Mouse (Mus musculus) heart, adult 2 months (tissue): Measurements from ENCODE around the gene Ift81.

Source experiments
- CTCF ChIP-seq: fragments of 200-600 bp; IDR thresholded peaks from 2 replicates; pipeline ENCODE4 v1.8.1; 2022; ENCODE audit warnings: antibody characterized with exemption, mild to moderate bottlenecking, moderate library complexity
- EP300 ChIP-seq: fragments of 200-500 bp; IDR thresholded peaks from 2 replicates; pipeline ENCODE4 v1.6.1; 2011; ENCODE audit warnings: low read depth, low read length, control low read depth; ENCODE audit not compliant: insufficient read depth
- POLR2A ChIP-seq: fragments of 200-500 bp; IDR thresholded peaks from 2 replicates; pipeline ENCODE4 v1.6.1; 2011; ENCODE audit warnings: mild to moderate bottlenecking, low read depth, low read length, control low read depth; ENCODE audit not compliant: insufficient read depth

- TF ChIP-seq POLR2A (no peak), CTCF (no peak), EP300 (no peak)
Observed at GRCm38 (mm10) chr5:122625565-122626252, 11.4 kb upstream of the Ift81 start.
